Comparison of ENCODE assay signal across 24 mouse cellular contexts in genomic region chr7:105342752-105343151, GRCm38 (mm10). TPM values are rescaled to one million over a fixed set of nuclear protein-coding genes. Genes with fewer than 3 reads are reported as not detected.
"Had no signal": no experiment of that assay in that cellular context is flagged by ENCODE, and none has a peak within 500 bp of the region (broad histone marks: within the 10 kb centered on the region; RNA-seq: fewer than 3 reads in every experiment).

No protein-coding gene starts in this region.

- H3K9ac ChIP-seq: liver, embryonic 12.5 days; liver, embryonic 14.5 days; lung, embryonic 14.5 days; midbrain, embryonic 12.5 days; neural tube, embryonic 12.5 days; stomach, embryonic 15.5 days had no signal

- H3K4me3 ChIP-seq: liver, embryonic 12.5 days; midbrain, embryonic 12.5 days; neural tube, embryonic 12.5 days; stomach, embryonic 15.5 days had no signal

- H3K9me3 ChIP-seq: liver, embryonic 12.5 days; midbrain, embryonic 12.5 days; neural tube, embryonic 12.5 days; stomach, embryonic 15.5 days had no signal

- H3K4me2 ChIP-seq: liver, embryonic 12.5 days; lung, embryonic 14.5 days; midbrain, embryonic 12.5 days; neural tube, embryonic 12.5 days; stomach, embryonic 15.5 days had no signal

- H3K27ac ChIP-seq: liver, embryonic 12.5 days; liver, embryonic 14.5 days; midbrain, embryonic 12.5 days; neural tube, embryonic 12.5 days; stomach, embryonic 15.5 days; stomach, postnatal 0 days had no signal

- H3K36me3 ChIP-seq: liver, embryonic 12.5 days; midbrain, embryonic 12.5 days; neural tube, embryonic 12.5 days; stomach, embryonic 15.5 days had no signal

- H3K27me3 ChIP-seq: liver, embryonic 12.5 days; midbrain, embryonic 12.5 days; neural tube, embryonic 12.5 days; stomach, embryonic 15.5 days had no signal

- ATAC-seq: liver, embryonic 12.5 days had no signal

- DNase-seq: lung, adult 18-20 months; lung, embryonic 14.5 days; lung, postnatal 10 days; lung, postnatal 4 days; right cerebral cortex, postnatal 14 days; thymus, adult 2 months; thymus, postnatal 25 days; thymus, postnatal 4 days had no signal

- H3K4me1 ChIP-seq: liver, embryonic 12.5 days; midbrain, embryonic 12.5 days; neural tube, embryonic 12.5 days; stomach, embryonic 15.5 days had no signal

RNA-seq across cellular contexts. Expression of gene Olfr691, which starts 0.7 kb away (rescaled TPM):
- total RNA-seq: megakaryocyte, adult 5-6 weeks; megakaryocyte-erythroid progenitor cell, adult 5-6 weeks; monocyte, adult 5-6 weeks had no signal
- polyA plus RNA-seq: liver, embryonic 14.5 days; liver, embryonic 16.5 days; lung, embryonic 14.5 days; lung, embryonic 16.5 days; midbrain, embryonic 12.5 days; spleen, adult 2 months; stomach, embryonic 15.5 days; stomach, postnatal 0 days; thymus, adult 2 months had no signal

RNA-seq across cellular contexts. Expression of gene Olfr690, which starts 8.8 kb away (rescaled TPM):
- total RNA-seq: megakaryocyte, adult 5-6 weeks; megakaryocyte-erythroid progenitor cell, adult 5-6 weeks; monocyte, adult 5-6 weeks had no signal
- polyA plus RNA-seq: liver, embryonic 12.5 days; liver, embryonic 14.5 days; liver, embryonic 16.5 days; lung, embryonic 14.5 days; lung, embryonic 16.5 days; midbrain, embryonic 12.5 days; neural tube, embryonic 12.5 days; neural tube, embryonic 14.5 days; spleen, adult 2 months; stomach, embryonic 15.5 days; stomach, postnatal 0 days; thymus, adult 2 months; urinary bladder, adult 2 months had no signal

RNA-seq across cellular contexts. Expression of gene Olfr692, which starts 25.3 kb away (rescaled TPM):
- total RNA-seq: megakaryocyte, adult 5-6 weeks; megakaryocyte-erythroid progenitor cell, adult 5-6 weeks; monocyte, adult 5-6 weeks; neutrophil, adult 5-6 weeks had no signal
- polyA plus RNA-seq: liver, embryonic 12.5 days; liver, embryonic 14.5 days; liver, embryonic 16.5 days; lung, embryonic 14.5 days; lung, embryonic 16.5 days; midbrain, embryonic 12.5 days; neural tube, embryonic 12.5 days; neural tube, embryonic 14.5 days; spleen, adult 2 months; stomach, embryonic 15.5 days; stomach, postnatal 0 days; testis, adult 2 months; thymus, adult 2 months; urinary bladder, adult 2 months had no signal

RNA-seq across cellular contexts. Expression of gene Olfr689, which starts 31.8 kb away (rescaled TPM):
- total RNA-seq: megakaryocyte, adult 5-6 weeks; megakaryocyte-erythroid progenitor cell, adult 5-6 weeks; monocyte, adult 5-6 weeks; neutrophil, adult 5-6 weeks had no signal
- polyA plus RNA-seq: liver, embryonic 12.5 days; liver, embryonic 14.5 days; liver, embryonic 16.5 days; lung, embryonic 14.5 days; lung, embryonic 16.5 days; midbrain, embryonic 12.5 days; neural tube, embryonic 12.5 days; neural tube, embryonic 14.5 days; spleen, adult 2 months; stomach, embryonic 15.5 days; stomach, postnatal 0 days; testis, adult 2 months; thymus, adult 2 months; urinary bladder, adult 2 months had no signal

RNA-seq across cellular contexts. Expression of gene Gm5901, which starts 32.1 kb away (rescaled TPM):
- total RNA-seq: megakaryocyte-erythroid progenitor cell, adult 5-6 weeks; monocyte, adult 5-6 weeks had no signal
- polyA plus RNA-seq: liver, embryonic 12.5 days; liver, embryonic 14.5 days; liver, embryonic 16.5 days; lung, embryonic 14.5 days; lung, embryonic 16.5 days; midbrain, embryonic 12.5 days; neural tube, embryonic 12.5 days; neural tube, embryonic 14.5 days; spleen, adult 2 months; stomach, embryonic 15.5 days; stomach, postnatal 0 days; urinary bladder, adult 2 months had no signal
